ENCODE assay signal across 11 mouse cellular contexts in the genomic region with DNA sequence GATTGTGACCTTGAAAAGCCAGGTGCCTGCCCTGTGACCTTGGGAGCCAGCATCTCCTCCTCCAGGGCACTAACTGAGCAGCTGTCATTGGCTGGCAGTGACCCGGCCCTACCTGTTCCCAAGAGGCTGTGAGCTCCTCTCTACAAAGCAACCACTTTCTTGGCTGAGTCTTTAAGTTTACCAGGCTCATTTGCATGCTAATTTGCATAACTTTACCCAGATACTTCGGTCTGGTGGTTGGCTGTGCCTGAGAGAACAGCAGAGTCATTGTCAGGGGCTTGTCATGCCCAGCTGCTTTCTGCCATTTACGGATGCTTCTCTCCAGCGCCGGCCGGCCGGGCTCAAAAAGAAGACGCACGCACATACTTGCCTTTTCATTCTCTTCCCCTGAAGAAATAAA. TPM values are rescaled to one million over a fixed set of nuclear protein-coding genes. Genes with fewer than 3 reads are reported as not detected.
DNase-seq lines count a peak whose midpoint lies in the region; ATAC-seq and TF ChIP-seq lines count a peak whose summit lies in the region.
"Had no signal": no experiment of that assay in that cellular context is flagged by ENCODE, and none has a peak within 500 bp of the region (broad histone marks: within the 10 kb centered on the region; RNA-seq: fewer than 3 reads in every experiment).

No protein-coding gene starts in this region.

- H3K36me3 ChIP-seq in CH12.LX (replicated peaks in 1 of 2; ENCODE audit: control insufficient read depth in 1 of 2, insufficient read depth in 1 of 2, low read length in 1 of 2): no peaks in the 10 kb centered on the region
- peaks cover 7% of the 10 kb centered on the region; the same call in 1 of the 2 replicates for H3K36me3 ChIP-seq in forebrain, embryonic 15.5 days
- H3K36me3 ChIP-seq: lung, embryonic 15.5 days had no signal

- peak overlapping the region; percentile 42; the same call in 1 of the 2 replicates for H3K4me2 ChIP-seq in CH12.LX (ENCODE audit: insufficient read depth, low read depth, poor library complexity, severe bottlenecking)
- peak overlapping the region; percentile 37 for H3K4me2 ChIP-seq in forebrain, embryonic 15.5 days (replicated peaks)
- H3K4me2 ChIP-seq: lung, embryonic 15.5 days had no signal

- no peak for TF ChIP-seq CTCF in CH12.LX (conservative IDR thresholded peaks at IDR 0.05 in 1 of 2, IDR thresholded peaks at IDR 0.05 in 1 of 2; ENCODE audit: low read depth in 2 of 2, low read length in 2 of 2)

- no peak for DNase-seq in frontal cortex, postnatal 10 days (ENCODE audit: low spot score in 2 of 2)
- peak; percentile 97 for DNase-seq in CH12.LX (ENCODE audit: extremely low read depth)
- DNase-seq in gastrocnemius, adult 18-20 months (ENCODE audit: low spot score): no peak
- no peak for DNase-seq in gastrocnemius, postnatal 36 days
- DNase-seq in urinary bladder, postnatal 10 days (ENCODE audit: low spot score): no peak
- DNase-seq: adrenal gland, postnatal 25 days had no signal

- TF ChIP-seq RAD21 in CH12.LX (IDR thresholded peaks at IDR 0.05; ENCODE audit: low read depth, low read length): no peak

- H3K27ac ChIP-seq in CH12.LX (ENCODE audit: insufficient read depth, low read depth): no peak overlapping the region
- peak overlapping the region; percentile 66 for H3K27ac ChIP-seq in forebrain, embryonic 15.5 days (replicated peaks)
- H3K27ac ChIP-seq: kidney, postnatal 0 days; lung, embryonic 15.5 days had no signal

- no peaks in the 10 kb centered on the region for H3K27me3 ChIP-seq in CH12.LX (replicated peaks)
- H3K27me3 ChIP-seq in forebrain, embryonic 15.5 days: no peaks in the 10 kb centered on the region
- H3K27me3 ChIP-seq: lung, embryonic 15.5 days had no signal

- H3K4me3 ChIP-seq in CH12.LX (replicated peaks in 1 of 3; ENCODE audit: low read depth in 2 of 3, low read length in 2 of 3, poor library complexity in 1 of 3): no peak overlapping the region
- H3K4me3 ChIP-seq in forebrain, embryonic 15.5 days: 0 out of 2 replicates have a peak overlapping the region, but pooled peaks have one; percentile 12
- H3K4me3 ChIP-seq: lung, embryonic 15.5 days had no signal

- peak; percentile 67 for ATAC-seq in frontal cortex, adult (ENCODE audit: low TSS enrichment)
- ATAC-seq in forebrain, embryonic 15.5 days (replicated peaks): peak; percentile 87
- ATAC-seq in megakaryocyte-erythroid progenitor cell, adult 5-6 weeks (replicated peaks; ENCODE audit: low FRiP score, low TSS enrichment, poor library complexity, severe bottlenecking): peak; percentile 86

- intact Hi-C loops in gastrocnemius, postnatal 36 days (cut with DNase I): no loop called here

- peak; percentile 63; the same call in 1 of the 2 replicates for TF ChIP-seq EP300 in CH12.LX (IDR thresholded peaks at IDR 0.05; ENCODE audit: low read length)

- peaks cover 29 to 73% of the 10 kb centered on the region in 2 experiments for H3K4me1 ChIP-seq in CH12.LX (ENCODE audit: control insufficient read depth in 1 of 2, insufficient read depth in 2 of 2)
- H3K4me1 ChIP-seq in forebrain, embryonic 15.5 days: peaks cover 42% of the 10 kb centered on the region
- H3K4me1 ChIP-seq: lung, embryonic 15.5 days had no signal

- peaks cover 2% of the 10 kb centered on the region for H3K9me3 ChIP-seq in CH12.LX (replicated peaks; ENCODE audit: low read length)
- no peaks in the 10 kb centered on the region for H3K9me3 ChIP-seq in forebrain, embryonic 15.5 days
- H3K9me3 ChIP-seq: lung, embryonic 15.5 days had no signal

- dilution Hi-C loops in CH12.LX (cut with MboI; ENCODE audit: extremely low pct_ligation_motif_present, extremely low pct_unique_long_range_greater_than_20kb, low sequenced_read_pairs): no loop called here

- no peak for TF ChIP-seq POLR2A in CH12.LX (IDR thresholded peaks at IDR 0.05; ENCODE audit: low read depth, low read length)

- 4% methylated on average over 9 of the region's 9 CpGs for WGBS in forebrain, embryonic 15.5 days

- in situ Hi-C loops in CH12.LX (cut with MboI; ENCODE audit: low pct_ligation_motif_present, low pct_unique_long_range_greater_than_20kb, low sequenced_read_pairs): no loop called here

- no peaks in the 10 kb centered on the region for H3K79me2 ChIP-seq in CH12.LX (replicated peaks; ENCODE audit: control insufficient read depth, extremely low read depth, insufficient read depth, poor library complexity, severe bottlenecking)

- no peak overlapping the region for H3K9ac ChIP-seq in CH12.LX (ENCODE audit: insufficient read depth, low read depth)
- no peak overlapping the region for H3K9ac ChIP-seq in forebrain, embryonic 15.5 days (replicated peaks)
- H3K9ac ChIP-seq: lung, embryonic 15.5 days had no signal

TF ChIP-seq in CH12.LX, 34 proteins besides CTCF, POLR2A, EP300 and RAD21:
- TF ChIP-seq TBP (conservative IDR thresholded peaks at IDR 0.05; ENCODE audit: low read depth, low read length) (no peak), CHD1 (IDR thresholded peaks at IDR 0.05; ENCODE audit: low read depth, low read length) (no peak), MXI1 (IDR thresholded peaks at IDR 0.05; ENCODE audit: low read depth, low read length) (peak; percentile 37; the same call in 1 of the 2 replicates), JUN (IDR thresholded peaks at IDR 0.05; ENCODE audit: insufficient read depth, low read depth, low read length) (no peak), ELF1 (IDR thresholded peaks at IDR 0.05; ENCODE audit: low read depth, low read length) (no peak), ZNF384 (IDR thresholded peaks at IDR 0.05; ENCODE audit: low read depth, low read length) (no peak), MYC (IDR thresholded peaks at IDR 0.05; ENCODE audit: low read depth, low read length) (no peak), ETS1 (conservative IDR thresholded peaks at IDR 0.05; ENCODE audit: low read depth, low read length) (peak; percentile 75), MEF2A (IDR thresholded peaks at IDR 0.05; ENCODE audit: borderline replicate concordance, low read depth, low read length) (peak; percentile 51; the same call in 1 of the 2 replicates), HCFC1 (IDR thresholded peaks at IDR 0.05; ENCODE audit: low read depth, low read length) (no peak), MAZ (IDR thresholded peaks at IDR 0.05; ENCODE audit: low read depth, low read length) (no peak), TCF12 (IDR thresholded peaks at IDR 0.05; ENCODE audit: low read depth, low read length) (peak; percentile 65; the same call in 1 of the 2 replicates), RCOR1 (conservative IDR thresholded peaks at IDR 0.05; ENCODE audit: low read depth, low read length) (no peak), PAX5 (IDR thresholded peaks at IDR 0.05; ENCODE audit: low read length) (no peak), USF1 (IDR thresholded peaks at IDR 0.05; ENCODE audit: low read depth, low read length) (no peak), BHLHE40 (IDR thresholded peaks at IDR 0.05; ENCODE audit: low read depth, low read length) (peak; percentile 71), MAFK (IDR thresholded peaks at IDR 0.05; ENCODE audit: insufficient replicate concordance, low read length) (peak; percentile 81), SIN3A (IDR thresholded peaks at IDR 0.05; ENCODE audit: low read length) (peak; percentile 52; the same call in 1 of the 2 replicates)

RNA-seq across cellular contexts. Expression of a gene that starts 35.1 kb away (rescaled TPM):
- 0.04 TPM in 1 of 2 replicates, not detected in the other for total RNA-seq in CH12.LX (2012; rRNA removed)
- total RNA-seq in CH12.LX (2014; rRNA removed): not detected in 2 replicates
- 0.11 and 0.19 TPM in 2 replicates for polyA plus RNA-seq in CH12.LX (2012; ENCODE audit: insufficient read length, low read depth)
- 62.3 and 63.3 TPM in 2 replicates for polyA plus RNA-seq in forebrain, embryonic 15.5 days (2015; fragmentation: Nextera tagmentation; extraction: Ambion mirVana)
- total RNA-seq in megakaryocyte-erythroid progenitor cell, adult 5-6 weeks (2014; fragmentation: Nextera tagmentation): 1.1 and 1.8 TPM in 2 replicates
- total RNA-seq in megakaryocyte-erythroid progenitor cell, adult 5-6 weeks (2017): 0.30 and 0.38 TPM in 2 replicates
- total RNA-seq in gastrocnemius, adult 18-20 months (2021): 1 to 10 TPM in 1 of 2 experiments, under 1 TPM in 1; 0.64 to 1.2 TPM
- under 1 TPM; 0.66 to 0.81 TPM for total RNA-seq in gastrocnemius, postnatal 36 days (2021)

RNA-seq across cellular contexts. Expression of a gene that starts 55.2 kb away (rescaled TPM):
- total RNA-seq in CH12.LX (2012; rRNA removed) (59.7 and 69.9 TPM in 2 replicates), CH12.LX (2014; rRNA removed) (37.8 and 39.5 TPM in 2 replicates)
- polyA plus RNA-seq in CH12.LX (2012; ENCODE audit: insufficient read length, low read depth): 56.2 and 67.2 TPM in 2 replicates
- polyA plus RNA-seq in forebrain, embryonic 15.5 days (2015; fragmentation: Nextera tagmentation; extraction: Ambion mirVana): 48.8 and 49.1 TPM in 2 replicates
- 22.4 and 25.2 TPM in 2 replicates for total RNA-seq in megakaryocyte-erythroid progenitor cell, adult 5-6 weeks (2014; fragmentation: Nextera tagmentation)
- 16.1 and 20.9 TPM in 2 replicates for total RNA-seq in megakaryocyte-erythroid progenitor cell, adult 5-6 weeks (2017)
- 10 to 100 TPM; 16.2 to 17.2 TPM for total RNA-seq in gastrocnemius, adult 18-20 months (2021)
- total RNA-seq in gastrocnemius, postnatal 36 days (2021): 10 to 100 TPM; 16.3 to 18.0 TPM
